Mouse (Mus musculus) cerebellum, adult 11 months (tissue): ENCODE measurements around the gene St8sia4.
"Not testable (repeated sequence)": the region's sequence is repeated elsewhere in the genome, so short reads cannot be mapped to it uniquely, and the experiment has no call there.

Source experiments
- DNase-seq: peaks from one replicate; pipeline ENCODE4 v3.0.0; 2022

Gene St8sia4

DNA sequence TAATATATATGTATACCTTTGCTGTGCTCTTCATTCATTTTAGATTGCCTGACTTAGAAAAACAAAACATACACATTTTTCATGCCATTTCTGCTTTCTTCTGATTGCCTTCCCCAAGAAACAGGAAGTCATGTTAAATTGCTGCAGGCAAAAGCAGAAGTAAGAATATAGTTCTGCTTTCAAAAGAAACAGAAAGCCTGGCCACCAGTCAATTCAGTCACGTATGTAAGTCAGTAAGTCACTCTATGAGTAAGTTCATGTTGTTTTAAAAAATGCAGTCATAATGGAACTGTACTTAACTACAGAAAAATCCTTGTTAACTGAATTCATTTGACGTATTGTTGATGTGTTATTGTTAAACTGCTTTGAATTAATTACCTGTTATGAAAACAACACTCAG is 77.3 kb downstream of the St8sia4 start:
- no peak for DNase-seq

DNA sequence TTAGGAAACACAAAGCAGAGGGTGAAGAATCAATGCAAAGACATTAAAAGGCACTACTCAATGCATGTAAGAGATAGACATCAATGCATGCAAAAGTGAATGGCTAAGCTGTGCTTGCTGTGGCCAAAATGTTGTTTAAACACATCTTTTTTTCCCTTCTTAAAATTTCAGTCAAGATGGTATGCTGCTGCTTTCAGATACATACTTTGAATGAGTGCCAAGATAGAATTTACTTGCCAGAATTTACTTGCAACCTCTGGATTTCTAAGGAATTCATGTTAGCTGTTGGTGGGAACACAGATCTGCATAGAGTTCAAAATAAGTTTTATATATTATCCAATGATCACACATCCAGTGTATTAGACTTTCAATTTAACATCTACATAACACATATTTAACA is 77.9 kb downstream of the St8sia4 start:
- DNase-seq, result no peak

DNA sequence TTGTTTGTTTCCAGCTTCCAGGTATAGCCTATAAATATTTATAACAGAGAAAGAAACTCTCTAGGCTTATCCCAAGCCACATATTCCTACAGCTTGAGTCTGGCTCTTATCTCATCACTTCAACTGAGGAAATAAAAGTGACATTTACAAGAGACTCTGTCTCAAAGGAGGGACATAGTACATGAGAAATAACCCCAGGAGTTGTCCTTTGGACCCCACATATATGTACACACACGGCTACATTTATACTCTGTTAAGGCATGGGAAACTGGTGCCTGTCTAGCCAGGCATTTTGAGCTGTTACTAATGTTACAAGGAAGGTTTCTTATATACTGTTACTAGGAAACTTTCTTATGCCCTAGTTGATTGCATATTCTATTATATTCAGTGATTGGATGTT is 84.1 kb downstream of the St8sia4 start:
- no peak for DNase-seq

DNA sequence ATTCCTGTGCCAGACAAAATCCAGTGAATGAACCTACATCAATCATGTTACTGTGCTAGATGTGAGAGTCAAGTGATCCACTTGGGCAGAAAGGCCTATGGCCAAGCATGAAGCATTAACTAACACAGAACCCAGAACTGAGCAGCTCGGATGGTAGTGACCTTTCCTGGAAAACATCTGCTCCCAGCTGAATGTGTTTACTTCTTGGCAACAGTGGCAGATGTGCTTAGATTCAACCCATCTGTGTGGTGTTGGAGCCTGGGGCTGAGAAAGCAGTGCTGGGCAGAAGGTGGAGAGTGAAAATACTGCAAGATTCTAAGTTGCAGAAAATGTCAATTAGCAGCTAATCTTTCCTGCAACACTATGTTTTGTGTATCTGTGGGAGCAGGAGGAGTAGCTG is 85.1 kb downstream of the St8sia4 start:
- no peak for DNase-seq

DNA sequence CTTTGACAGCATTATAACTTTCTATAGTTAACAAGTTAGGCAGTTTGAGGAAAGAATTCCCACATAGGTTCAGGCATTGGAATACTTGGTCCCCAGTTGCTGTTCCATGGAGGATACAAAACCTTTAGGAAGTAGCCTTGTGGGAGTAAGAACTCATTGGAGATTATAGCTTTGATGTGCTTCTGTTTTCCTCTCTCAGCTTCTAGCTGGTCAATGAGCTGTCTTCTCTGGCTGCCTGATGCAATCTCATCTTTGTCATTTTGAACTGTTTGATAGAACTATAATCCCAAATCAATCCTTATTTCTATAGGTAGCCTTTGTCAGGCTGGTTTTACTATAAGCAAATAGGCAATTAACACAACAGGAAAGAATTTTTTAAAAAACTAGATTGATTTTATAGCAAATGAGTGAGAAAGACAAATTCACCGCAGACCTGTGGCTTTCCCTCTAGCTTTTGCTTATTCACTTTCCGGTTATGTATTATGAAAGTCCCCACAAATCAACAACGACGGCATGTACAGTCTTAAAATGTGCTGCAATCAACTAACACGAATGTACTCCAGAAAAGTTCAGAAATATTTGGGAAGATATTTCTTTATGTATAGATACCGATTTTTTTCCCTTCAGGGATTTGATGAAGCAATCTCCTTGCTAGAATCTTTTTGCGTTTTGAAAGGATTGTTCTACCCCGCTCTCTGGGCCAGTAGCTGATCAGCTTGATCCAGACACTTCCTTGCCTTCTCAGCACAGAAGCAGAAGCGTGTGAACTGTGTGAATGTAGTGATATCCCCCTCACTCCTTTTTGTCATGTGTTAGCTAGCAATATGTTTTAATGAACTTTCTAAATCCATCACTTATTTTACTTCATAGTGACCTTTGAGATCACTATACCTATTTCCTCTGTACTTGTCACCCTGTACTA is 94.5 kb downstream of the St8sia4 start:
- DNase-seq, result no peak

DNA sequence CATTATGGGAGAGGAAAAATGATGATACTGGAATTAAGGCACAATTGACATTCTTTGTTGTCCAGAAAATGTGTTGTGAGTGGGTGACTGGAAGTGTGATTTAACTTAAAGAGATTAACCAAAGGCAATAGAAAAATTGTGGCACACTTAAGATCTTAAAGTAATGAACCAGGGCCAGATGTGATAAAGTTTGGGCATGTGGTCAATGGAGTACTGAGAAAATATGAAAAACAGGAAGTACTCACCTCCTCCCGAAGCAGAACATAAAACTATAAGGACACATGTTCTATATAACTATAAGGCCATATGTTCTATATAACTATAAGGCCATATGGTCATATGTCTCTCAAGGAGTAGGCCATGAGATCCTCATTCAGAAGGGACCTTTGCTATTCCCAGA is 96.3 kb downstream of the St8sia4 start:
- DNase-seq, result no peak

DNA sequence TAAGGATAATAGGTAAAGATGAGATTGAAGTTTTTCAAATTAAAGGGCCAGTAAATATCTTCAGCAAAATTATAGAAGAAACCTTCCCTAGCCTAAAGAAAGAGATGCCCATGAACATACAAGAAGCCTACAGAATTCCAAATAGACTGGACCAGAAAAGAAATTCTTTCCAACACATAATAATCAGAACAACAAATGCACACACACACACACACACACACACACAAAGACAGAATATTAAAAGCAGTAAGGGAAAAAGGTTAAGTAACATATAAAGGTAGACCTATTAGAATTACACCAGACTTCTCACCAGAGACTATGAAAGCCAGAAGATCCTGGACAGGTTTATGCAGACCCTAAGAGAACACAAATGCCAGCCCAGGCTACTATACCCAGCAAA is 112.8 kb downstream of the St8sia4 start:
- DNase-seq, result not testable (repeated sequence)

DNA sequence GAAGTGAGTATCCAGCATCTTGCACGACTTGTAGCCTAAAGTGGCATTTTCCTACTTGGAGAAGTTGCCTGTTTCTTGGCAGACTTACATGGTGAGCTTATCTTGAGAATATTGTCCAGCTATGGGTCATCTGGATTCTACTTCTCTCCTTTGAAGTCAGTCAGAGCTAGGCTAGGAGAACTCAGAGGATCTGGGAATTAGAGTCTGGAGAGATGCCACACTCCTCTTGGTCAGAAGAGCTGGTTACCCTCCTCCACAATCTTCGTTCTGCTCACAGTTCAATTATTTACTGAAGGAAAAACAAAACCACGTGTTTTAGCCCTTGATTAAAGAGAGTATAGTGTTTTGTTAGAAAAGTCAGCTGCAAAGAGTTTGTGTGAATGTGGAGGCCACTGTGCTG is 125.9 kb downstream of the St8sia4 start:
- DNase-seq, result no peak
